In genomic region chr6:32320254-32320653, GRCm38 (mm10) we compare ENCODE assay signal across 8 mouse cellular contexts.
A peak's percentile ranks its signal among the peaks of the same experiment; 100 is the strongest.
DNase-seq lines count a peak whose midpoint lies in the region; ATAC-seq and TF ChIP-seq lines count a peak whose summit lies in the region.

No protein-coding gene starts in this region.

- DNase-seq in cerebellum, postnatal 14 days, result peak; percentile 71 to 72
- DNase-seq in cerebellum, adult 11-12 months, result no peak
- no peak for DNase-seq in left cerebral cortex, adult 2 months (ENCODE audit: extremely low spot score in 1 of 2, low spot score in 2 of 2)
- DNase-seq in left cerebral cortex, postnatal 36 days (ENCODE audit: low spot score in 2 of 2), result no peak
- no peak for DNase-seq in ES-E14 (ENCODE audit: low read depth, low spot score)
- DNase-seq in layer of hippocampus, adult 11-12 months (ENCODE audit: low spot score), result no peak

- no peak overlapping the region for H3K4me3 ChIP-seq in left cerebral cortex, adult 2 months
- no peak overlapping the region for H3K4me3 ChIP-seq in ES-E14 (ENCODE audit: insufficient read depth in 1 of 2, low read depth in 1 of 2, low read length in 2 of 2, poor library complexity in 1 of 2, severe bottlenecking in 1 of 2)

- no peak overlapping the region for H3K27ac ChIP-seq in left cerebral cortex, adult 2 months
- no peak overlapping the region for H3K27ac ChIP-seq in ES-E14 (ENCODE audit: insufficient read depth, low read depth, low read length, poor library complexity, severe bottlenecking)

- peak; percentile 50 for TF ChIP-seq CTCF in left cerebral cortex, adult 2 months (IDR thresholded peaks at IDR 0.05)

- no peak overlapping the region for H3K9ac ChIP-seq in ES-E14 (ENCODE audit: insufficient read depth, low read depth, low read length, poor library complexity, severe bottlenecking)

- in situ Hi-C loops in ES-E14 (cut with MboI; ENCODE audit: low sequenced_read_pairs in 2 of 2, unreplicated experiment in 2 of 2), result no loop called here

- H3K4me1 ChIP-seq in ES-E14 (ENCODE audit: control insufficient read depth in 2 of 2, insufficient read depth in 2 of 2, low read length in 2 of 2, poor library complexity in 1 of 2), result no peaks in the 10 kb centered on the region

- no peaks in the 10 kb centered on the region for H3K9me3 ChIP-seq in ES-E14 (ENCODE audit: control insufficient read depth, insufficient read depth, low read depth, low read length)

- no peaks in the 10 kb centered on the region for H3K36me3 ChIP-seq in ES-E14 (ENCODE audit: control insufficient read depth, insufficient read depth, low read length, poor library complexity, severe bottlenecking)

- 0 out of 2 replicates have a peak, but pooled peaks have one; percentile 37 for ATAC-seq in granulocyte monocyte progenitor cell, adult 5-6 weeks (replicated peaks; ENCODE audit: poor library complexity, severe bottlenecking)
- ATAC-seq in megakaryocyte, adult 5-6 weeks (ENCODE audit: poor library complexity, severe bottlenecking), result no peak

- intact Hi-C loops in left cerebral cortex, adult 2 months (cut with DNase I), result loop anchor here (1.0 kb wide), 1 partner anchor 382 kb away; no protein-coding TSS in a partner anchor
- intact Hi-C loops in left cerebral cortex, postnatal 36 days (cut with DNase I), result no loop called here

TF ChIP-seq in ES-E14, 5 proteins besides CTCF, POLR2A, EP300 and RAD21:
- TF ChIP-seq ZNF384 (IDR thresholded peaks at IDR 0.05; ENCODE audit: low read depth, low read length) (no peak), MAFK (IDR thresholded peaks at IDR 0.05; ENCODE audit: insufficient read depth, low read depth, low read length) (no peak), HCFC1 (IDR thresholded peaks at IDR 0.05; ENCODE audit: borderline replicate concordance, insufficient read depth, low read length) (no peak), CHD2 (IDR thresholded peaks at IDR 0.05; ENCODE audit: low read depth, low read length) (no peak), ZC3H11A (IDR thresholded peaks at IDR 0.05; ENCODE audit: borderline replicate concordance, low read depth, low read length) (peak; percentile 36; the same call in 1 of the 2 replicates)

Comparison
In these comparisons a context has a peak if more than half of its experiments do, and no peak if none do; other contexts are left out.
1. DNase-seq: peak in cerebellum, postnatal 14 days (2 of 2); none in cerebellum, adult 11-12 months (single experiment), left cerebral cortex, adult 2 months (0 of 2), left cerebral cortex, postnatal 36 days (0 of 2), ES-E14 (single experiment) and layer of hippocampus, adult 11-12 months (single experiment).